Mouse (Mus musculus) C2C12 (cell line): ENCODE data around the gene Aqp1.

ENCODE experiments used
- CEBPB ChIP-seq: IDR thresholded peaks from one replicate; pipeline ENCODE4 v1.6.1; 2011; ENCODE audit warnings: low read depth, mild to moderate bottlenecking, control low read depth, moderate library complexity
- CTCF ChIP-seq: IDR thresholded peaks from one replicate; pipeline ENCODE4 v1.5.1; 2011; ENCODE audit not compliant: control insufficient read depth, insufficient read depth, insufficient read length
- MAX ChIP-seq: IDR thresholded peaks from one replicate; pipeline ENCODE4 v1.6.1; 2011; ENCODE audit warnings: mild to moderate bottlenecking, control low read depth
- USF1 ChIP-seq: IDR thresholded peaks from one replicate; pipeline ENCODE4 v1.6.1; 2011; ENCODE audit warnings: low read depth, mild to moderate bottlenecking, control low read depth, moderate library complexity

DNA sequence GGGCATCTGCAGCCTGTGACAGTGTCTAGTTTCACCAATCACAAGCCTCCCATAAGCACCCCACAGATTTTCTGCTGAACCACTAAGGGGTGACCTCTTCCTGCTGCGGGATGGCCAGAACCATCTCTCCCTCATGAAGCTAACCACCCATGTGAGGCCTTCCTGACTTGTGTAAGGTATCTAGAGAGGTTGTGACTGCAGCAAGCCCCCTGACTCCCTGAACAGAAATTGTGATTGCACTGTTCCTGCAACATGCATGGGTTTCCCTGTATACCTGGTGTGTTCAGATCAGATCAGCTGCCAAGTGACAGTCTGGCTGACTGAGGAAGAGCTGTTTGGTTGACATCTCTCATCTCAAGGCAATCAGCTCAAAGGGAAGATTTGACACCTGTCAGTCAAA, 26.4 kb downstream of the Aqp1 start:
- TF ChIP-seq CTCF (no peak), USF1 (no peak), CEBPB (no peak), MAX (no peak)
